Mouse (Mus musculus) thymus, postnatal 25 days (tissue): ENCODE measurements around the gene Ppp3ca.
A peak's percentile ranks its signal among the peaks of the same experiment; 100 is the strongest.
"Not testable (repeated sequence)": the region's sequence is repeated elsewhere in the genome, so short reads cannot be mapped to it uniquely, and the experiment has no call there.

Experiments
- DNase-seq: peaks from one replicate; pipeline ENCODE4 v3.0.0; 2022

Ppp3ca gene

DNA sequence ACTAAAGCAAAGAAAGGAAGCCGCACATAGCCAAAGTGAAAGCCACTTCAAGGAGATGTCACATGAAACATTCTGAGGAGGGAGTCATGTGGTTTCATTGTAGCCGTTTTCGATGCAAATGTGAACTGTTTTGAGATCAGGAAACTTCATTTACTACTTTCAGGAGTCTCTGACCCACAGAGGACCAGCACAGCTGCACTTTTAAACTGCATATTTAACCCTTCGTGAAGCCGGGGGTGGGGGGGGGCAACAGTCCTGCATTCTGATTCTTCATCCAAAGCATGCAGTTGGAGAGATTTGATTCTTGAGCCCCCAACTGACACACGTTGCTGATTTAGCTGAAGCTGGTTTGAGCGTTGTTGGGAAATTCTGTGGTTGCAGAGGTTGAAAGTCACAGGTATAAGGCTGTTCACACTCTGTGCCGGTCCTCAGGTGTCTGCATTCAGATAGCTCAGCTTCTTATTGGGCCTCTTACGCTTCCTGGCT is 18.2 kb downstream of the Ppp3ca start:
- peak; percentile 57 for DNase-seq

DNA sequence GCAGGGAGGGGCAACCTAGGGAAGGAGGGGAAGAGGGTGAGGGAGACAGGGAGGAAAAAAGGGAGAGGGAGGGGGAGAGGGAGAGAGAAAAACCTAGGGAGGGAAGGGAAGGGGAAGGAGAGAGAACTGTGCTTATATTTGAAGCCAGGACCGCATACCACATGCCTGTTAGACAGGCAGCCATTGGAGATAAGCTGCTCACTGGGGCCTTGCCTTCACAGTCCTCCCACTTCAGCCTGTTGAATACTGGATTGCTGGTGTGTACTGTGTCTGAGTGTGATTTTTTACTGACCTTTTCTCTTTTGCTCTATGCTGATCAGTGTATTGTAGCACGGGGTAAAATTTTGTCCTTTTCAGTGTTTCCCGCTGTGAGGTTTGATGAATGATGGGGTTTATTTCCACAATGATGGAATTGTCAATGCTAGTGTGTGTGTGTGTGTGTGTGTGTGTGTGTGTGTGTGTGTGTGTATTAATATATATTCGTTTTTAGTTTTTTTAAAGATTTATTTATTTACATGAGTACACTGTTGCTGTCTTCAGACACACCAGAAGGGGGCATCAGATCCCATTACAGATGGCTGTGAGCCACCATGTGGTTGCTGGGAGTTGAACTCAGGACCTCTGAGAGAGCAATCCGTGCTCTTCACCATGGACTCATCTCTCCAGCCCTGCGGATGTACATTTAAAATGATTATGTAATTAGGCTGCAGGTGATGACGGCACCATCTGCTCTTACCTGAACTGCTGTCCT is 20.0 kb downstream of the Ppp3ca start:
- no peak for DNase-seq

DNA sequence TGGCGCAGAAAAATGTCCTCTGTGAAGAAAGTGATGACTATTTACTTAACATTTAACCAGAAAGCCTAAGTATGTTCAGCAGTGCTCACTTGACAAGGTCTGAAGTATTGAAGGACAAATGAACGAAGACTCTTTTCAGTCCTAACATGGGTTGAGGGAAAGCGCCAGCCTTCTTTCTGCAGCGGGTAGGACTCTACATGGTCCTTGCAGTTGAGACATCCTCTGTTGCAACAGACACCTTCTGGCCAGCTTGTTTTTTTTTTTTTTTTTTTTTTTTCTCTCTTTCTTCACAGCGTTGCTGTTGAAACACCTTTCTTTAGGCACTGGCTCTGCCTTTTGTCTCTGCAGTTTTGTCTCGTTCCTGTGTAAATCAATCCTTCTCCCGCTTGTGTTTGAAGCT is 22.1 kb downstream of the Ppp3ca start:
- no peak for DNase-seq

DNA sequence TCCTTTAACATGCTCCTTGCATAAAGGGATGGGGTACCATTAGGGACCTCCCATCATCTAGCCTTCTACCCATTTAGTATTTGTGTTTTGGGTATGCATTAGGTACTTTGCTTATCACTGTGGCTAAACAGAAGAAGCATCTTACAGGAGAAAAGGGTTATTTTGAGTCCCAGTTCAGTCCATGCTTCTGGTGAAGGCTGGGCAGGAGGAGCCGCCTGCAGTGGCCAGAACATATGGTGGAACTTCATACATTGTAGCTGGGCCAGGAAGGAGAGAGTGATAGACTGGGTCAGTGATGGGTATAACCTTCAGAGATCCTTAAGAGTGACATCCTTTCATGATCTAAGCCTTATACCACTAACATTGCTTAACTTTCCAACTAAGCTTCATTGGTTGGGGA is 23.6 kb downstream of the Ppp3ca start:
- DNase-seq = no peak

DNA sequence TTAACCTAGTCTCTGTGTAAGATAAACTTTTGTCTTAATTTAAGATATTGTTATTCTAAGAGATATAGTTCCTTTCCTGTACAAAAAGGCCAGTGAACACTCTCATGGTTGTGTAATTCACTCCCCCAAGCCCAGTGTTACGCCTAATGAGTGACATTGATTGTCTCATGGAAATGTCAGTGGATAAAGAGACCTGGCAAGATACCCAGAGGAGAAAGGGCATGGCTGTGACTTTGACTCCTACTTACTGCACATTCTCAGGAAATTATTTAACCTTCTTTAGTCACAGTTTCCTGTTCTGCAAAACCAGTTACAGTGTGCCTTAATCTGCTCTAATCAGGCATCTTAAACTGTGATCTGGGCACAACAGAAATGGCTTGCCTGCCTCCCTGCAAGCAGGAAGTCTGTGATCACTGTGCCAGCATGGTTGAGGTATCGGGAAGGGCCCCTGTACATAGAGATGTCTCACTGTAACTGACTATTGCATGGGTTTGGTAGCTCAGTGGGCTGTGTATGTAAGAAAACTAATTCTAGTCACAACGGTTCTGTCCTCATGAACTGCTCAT is 27.8 kb downstream of the Ppp3ca start:
- DNase-seq = peak; percentile 15

DNA sequence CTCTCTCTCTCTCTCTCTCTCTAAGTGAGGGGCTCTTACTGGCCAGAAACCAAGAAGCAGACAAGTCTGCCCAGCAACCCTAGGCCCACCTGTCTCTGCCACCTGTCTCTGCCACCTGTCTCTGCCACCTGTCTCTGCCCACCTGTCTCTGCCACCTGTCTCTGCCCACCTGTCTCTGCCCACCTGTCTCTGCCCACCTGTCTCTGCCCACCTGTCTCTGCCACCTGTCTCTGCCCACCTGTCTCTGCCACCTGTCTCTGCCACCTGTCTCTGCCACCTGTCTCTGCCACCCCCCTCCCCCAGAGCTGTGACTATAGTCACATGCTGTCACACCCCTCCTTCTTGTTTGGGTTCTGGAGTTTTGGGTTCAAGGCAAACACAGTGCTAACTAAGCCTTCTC is 29.8 kb downstream of the Ppp3ca start:
- DNase-seq = not testable (repeated sequence)

- DNase-seq = no peak
These were observed 30.6 kb downstream of the Ppp3ca start for GRCm38 (mm10) chr3:136700447-136701009.

- no peak for DNase-seq
These were observed 32.9 kb downstream of the Ppp3ca start for GRCm38 (mm10) chr3:136702861-136703260.

- no peak for DNase-seq
These were observed 34.8 kb downstream of the Ppp3ca start for GRCm38 (mm10) chr3:136704515-136705247.

GRCm38 (mm10) chr3:136706048-136706447 is 36.1 kb downstream of the Ppp3ca start:
- DNase-seq = no peak

- DNase-seq = no peak
These were observed 36.8 kb downstream of the Ppp3ca start for GRCm38 (mm10) chr3:136706771-136707170.

DNA sequence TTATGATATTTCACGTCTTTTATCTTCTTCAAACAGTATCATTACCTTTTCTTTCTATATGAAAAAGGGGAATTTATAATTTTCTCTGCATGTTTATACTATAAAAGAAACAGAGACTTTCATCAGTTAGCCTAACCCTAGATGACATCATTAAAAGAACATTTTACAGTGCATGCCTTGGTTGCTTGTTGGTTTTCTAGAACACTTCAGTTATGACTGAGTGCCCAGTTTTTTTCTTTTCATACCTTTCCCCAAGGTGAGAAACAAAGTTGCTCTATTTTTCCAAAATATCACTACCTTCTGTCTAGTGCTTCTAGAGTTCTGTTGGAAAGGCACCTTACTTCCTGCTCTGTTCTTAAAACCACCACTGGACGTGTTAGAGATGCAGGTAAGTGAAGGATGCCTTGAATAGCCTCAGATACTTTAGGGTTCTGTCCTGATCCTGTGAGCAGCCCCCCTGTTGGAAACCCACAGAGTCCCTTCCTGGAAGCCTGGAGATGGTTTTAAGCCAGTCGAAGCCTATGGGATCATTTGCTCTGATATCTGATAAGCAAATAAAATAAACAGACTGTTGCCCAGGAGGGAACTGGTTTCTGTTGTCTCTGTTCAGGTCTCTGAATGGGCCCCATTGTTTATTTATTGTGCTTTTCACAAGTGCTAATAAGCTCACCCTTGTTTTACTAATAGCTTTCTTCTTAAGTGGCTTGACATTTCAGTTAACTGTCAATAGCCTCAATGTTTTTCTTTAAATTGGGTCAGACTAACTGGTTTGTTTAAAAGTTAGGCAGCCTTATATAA is 37.5 kb downstream of the Ppp3ca start:
- no peak for DNase-seq

- DNase-seq = no peak
These were observed 38.3 kb downstream of the Ppp3ca start for GRCm38 (mm10) chr3:136708230-136708629.

DNA sequence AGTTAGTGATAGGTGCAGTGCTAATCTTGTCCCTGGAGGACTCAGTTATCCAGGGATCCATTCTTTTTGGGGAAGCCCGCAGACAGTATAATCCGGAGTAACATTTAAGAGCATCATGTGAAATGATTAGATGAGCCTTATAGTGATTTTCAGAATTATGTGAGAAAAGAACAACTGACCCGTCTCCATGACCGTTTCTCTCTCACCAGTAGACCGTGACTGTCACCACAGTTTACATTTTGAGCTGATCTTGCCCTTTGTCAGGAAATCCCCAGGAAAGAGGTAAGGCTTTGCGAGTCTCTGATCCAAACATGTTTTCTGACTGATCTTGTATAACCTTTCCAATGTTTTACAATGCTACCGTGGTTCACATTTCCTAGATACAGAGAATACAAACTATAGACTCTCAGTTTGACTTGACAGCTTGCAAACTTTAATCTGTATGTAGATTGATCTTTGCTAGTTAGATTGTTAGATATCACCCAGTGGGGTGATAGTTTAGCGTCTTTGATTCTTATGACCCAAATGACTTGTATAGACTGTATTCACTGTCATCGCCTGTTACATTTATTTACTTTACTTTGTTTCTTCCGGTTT is 40.5 kb downstream of the Ppp3ca start:
- no peak for DNase-seq

DNA sequence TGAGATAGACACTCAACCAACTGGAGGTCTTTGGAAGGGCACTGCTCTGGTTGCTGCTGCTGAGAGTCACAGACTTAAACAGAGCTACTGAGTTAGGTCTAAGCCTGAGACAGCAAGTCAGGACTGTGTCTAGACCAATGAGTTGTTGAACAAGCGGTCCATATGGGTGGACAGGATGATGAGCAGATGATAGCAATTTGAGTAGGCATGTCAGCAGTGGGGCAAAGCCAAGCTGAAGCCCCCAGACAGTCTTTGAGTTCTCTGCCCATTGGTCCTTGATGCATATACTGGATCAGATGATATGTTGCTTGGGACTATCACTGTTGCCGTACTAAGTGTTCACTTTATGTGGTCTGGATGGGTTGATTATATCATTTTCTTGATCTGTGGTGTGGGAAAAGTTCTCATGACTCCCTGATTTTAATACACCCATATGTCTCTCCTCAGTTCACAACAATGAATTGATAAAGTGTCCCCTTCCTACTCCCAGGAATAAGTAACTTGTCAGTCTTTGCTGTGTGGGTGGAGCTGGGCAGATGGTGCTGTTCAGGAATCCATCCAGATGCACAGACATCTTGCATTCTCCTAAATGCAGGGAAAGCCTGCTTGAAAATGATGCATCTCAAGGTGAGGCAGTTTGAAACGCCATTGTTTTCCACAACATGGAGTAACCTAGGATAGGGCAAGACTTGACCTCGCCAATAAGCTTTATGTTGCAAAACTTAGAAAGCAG is 44.5 kb downstream of the Ppp3ca start:
- no peak for DNase-seq

DNA sequence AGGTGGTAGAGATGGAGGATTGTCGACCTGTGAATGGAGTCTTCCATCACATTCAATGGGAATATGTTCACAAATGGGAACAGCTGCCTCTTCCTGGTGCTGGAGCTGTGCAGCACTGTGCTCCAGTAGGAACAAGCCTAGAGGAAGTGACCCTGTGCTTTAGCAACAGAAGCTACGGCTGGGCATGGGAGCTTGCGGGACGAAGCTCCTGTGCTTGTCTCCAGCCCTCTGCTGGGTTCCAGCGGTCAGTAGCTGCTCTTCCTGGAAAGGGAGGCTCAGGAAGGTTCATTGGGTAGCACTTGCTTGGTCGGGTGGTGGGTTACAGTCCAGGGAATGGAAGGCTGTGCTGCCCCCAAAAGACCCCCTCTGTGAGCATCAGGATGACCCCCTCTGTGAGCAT is 46.3 kb downstream of the Ppp3ca start:
- no peak for DNase-seq

DNA sequence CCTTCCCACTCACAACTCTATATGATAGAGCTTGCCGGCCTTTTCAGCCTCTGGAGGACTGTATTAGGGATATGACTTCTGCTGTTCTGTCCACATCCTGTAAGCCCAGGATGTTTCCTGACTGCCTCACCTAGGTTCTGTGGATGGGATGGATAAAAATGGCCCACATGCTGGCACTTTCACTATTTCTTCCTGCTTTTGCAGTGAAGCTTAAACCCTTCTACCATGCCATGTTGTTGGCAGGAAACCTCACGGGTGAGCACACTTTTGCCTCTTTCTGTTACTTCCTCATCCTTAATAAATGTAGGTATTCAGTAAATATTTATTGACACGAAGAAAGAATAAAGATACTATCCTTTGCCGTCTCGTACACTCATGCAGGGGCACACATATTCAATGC is 48.5 kb downstream of the Ppp3ca start:
- no peak for DNase-seq

DNA sequence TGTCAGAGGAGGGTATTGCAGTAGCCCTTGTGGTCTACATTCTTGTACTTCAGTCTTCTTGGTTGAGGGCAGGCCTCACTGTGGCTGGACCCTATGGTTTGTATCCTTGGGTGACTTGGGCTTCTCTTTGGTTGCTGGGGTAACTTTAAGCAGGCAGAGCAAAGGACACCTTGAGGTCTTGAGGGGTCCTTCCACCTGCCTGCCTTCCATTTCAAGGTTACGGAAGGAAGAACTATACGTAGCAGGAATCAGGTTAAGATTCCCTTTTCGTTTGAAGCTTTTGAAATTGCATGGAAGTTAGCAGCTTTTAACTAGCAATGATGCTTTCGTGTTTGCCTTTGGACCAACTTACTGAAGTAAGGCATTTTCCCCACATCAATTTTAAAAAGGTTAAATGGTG is 51.3 kb downstream of the Ppp3ca start:
- DNase-seq = no peak

DNA sequence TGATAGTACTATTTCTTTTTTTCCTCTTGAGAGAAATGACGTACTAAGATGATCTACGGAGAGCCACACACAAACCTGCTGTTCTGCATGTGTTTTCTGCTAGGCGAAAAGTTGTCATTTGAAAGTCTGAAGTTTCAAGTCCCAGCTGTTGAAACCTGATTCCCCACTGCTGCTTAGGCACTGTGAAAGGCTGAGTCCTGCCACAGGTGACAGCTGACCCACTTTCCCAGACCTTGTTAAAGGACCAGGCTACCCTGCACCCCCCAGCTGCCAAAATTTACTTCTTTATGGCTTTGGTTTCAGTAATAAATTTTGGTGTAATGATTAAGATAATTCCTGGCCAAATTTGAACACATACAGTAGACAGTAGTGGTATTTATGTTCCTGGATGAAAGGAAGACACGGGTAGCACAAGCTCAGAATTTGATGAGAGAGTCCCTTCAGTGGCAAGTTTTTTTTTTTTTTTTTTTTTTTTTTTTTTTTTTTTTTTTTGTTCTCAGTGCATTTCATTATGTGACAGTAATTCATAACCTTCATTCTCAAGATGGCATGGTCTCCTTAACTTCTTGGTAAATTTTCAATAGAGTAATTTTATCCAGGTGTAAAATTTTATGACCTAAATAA is 52.0 kb downstream of the Ppp3ca start:
- no peak for DNase-seq

DNA sequence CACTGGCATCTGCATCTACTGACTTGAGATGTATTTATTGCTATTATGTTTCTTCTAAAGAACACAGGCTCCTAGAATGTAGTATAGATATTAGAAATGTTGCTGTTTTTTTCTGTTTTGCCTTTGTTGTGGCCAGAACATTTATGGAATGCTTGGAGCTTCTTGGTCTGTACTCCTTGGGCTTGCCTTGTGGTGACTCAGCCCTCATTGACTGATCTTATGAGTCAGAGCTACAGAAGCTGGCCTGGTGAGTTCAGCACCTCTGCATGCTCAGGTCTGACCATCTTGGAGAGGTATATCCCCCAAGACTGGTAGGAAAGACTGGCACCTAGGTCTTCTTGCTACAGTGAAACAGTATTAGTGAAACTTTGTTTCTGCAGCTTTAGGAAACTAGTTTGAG is 52.6 kb downstream of the Ppp3ca start:
- DNase-seq = no peak
